Mouse (Mus musculus): ENCODE measurements around the gene Rnh1.

- TF ChIP-seq CTCF (IDR thresholded peaks at IDR 0.05 in 2 of 3, conservative IDR thresholded peaks at IDR 0.05 in 1 of 3; ENCODE audit: control insufficient read depth in 1 of 3, insufficient read depth in 1 of 3, low read depth in 2 of 3, low read length in 3 of 3, poor library complexity in 1 of 3, severe bottlenecking in 1 of 3) (no peak), CHD2 (IDR thresholded peaks at IDR 0.05; ENCODE audit: low read length) (no peak)
Observed at GRCm38 (mm10) chr7:141205504-141205903, 32.8 kb upstream of the Rnh1 start.

Data from MEL (cell line).